In genomic region chr7:51270531-51271090, GRCm38 (mm10) we compare ENCODE assay signal across 8 mouse cellular contexts.
DNase-seq lines count a peak whose midpoint lies in the region; ATAC-seq lines count a peak whose summit lies in the region.

No protein-coding gene starts in this region.

- H3K36me3 ChIP-seq in neural tube, embryonic 15.5 days, result no peaks in the 10 kb centered on the region

- no peaks in the 10 kb centered on the region for H3K9me3 ChIP-seq in neural tube, embryonic 15.5 days (replicated peaks)

- H3K4me2 ChIP-seq in neural tube, embryonic 15.5 days, result no peak overlapping the region

- no peaks in the 10 kb centered on the region for H3K27me3 ChIP-seq in neural tube, embryonic 15.5 days (replicated peaks)

- H3K27ac ChIP-seq in neural tube, embryonic 15.5 days (replicated peaks), result no peak overlapping the region

- H3K9ac ChIP-seq in neural tube, embryonic 15.5 days (replicated peaks), result no peak overlapping the region

- peak; percentile 29 for DNase-seq in neural tube, embryonic 10.5 days (ENCODE audit: extremely low spot score, low spot score)
- DNase-seq in cerebellum, adult 11-12 months, result peak; percentile 38
- DNase-seq in frontal cortex, postnatal 36 days (ENCODE audit: low spot score in 2 of 2), result peak; percentile 33 to 53
- DNase-seq in kidney, postnatal 4 days, result peak; percentile 54 to 69
- DNase-seq in lung, postnatal 36 days, result peak; percentile 72
- no peak for DNase-seq in yolk sac, embryonic 10.5 days (ENCODE audit: low spot score)
- no peak for DNase-seq in spleen, postnatal 10 days (ENCODE audit: low spot score in 2 of 2)

- no peak overlapping the region for H3K4me3 ChIP-seq in neural tube, embryonic 15.5 days (replicated peaks)

- H3K4me1 ChIP-seq in neural tube, embryonic 15.5 days, result no peaks in the 10 kb centered on the region

- WGBS in neural tube, embryonic 15.5 days, result 69% methylated on average over 12 of the region's 12 CpGs

- no peak for ATAC-seq in neural tube, embryonic 15.5 days (ENCODE audit: low FRiP score)

Comparison
In these comparisons a context has a peak if more than half of its experiments do, and no peak if none do; other contexts are left out.
1. DNase-seq: peak in neural tube, embryonic 10.5 days (single experiment), cerebellum, adult 11-12 months (single experiment), frontal cortex, postnatal 36 days (2 of 2), kidney, postnatal 4 days (2 of 2) and lung, postnatal 36 days (single experiment); none in yolk sac, embryonic 10.5 days (single experiment) and spleen, postnatal 10 days (0 of 2).